In genomic region chr2:137686735-137687134, GRCm38 (mm10) we compare ENCODE assay signal across 22 mouse cellular contexts.
A peak's percentile ranks its signal among the peaks of the same experiment; 100 is the strongest.
DNase-seq lines count a peak whose midpoint lies in the region; ATAC-seq and TF ChIP-seq lines count a peak whose summit lies in the region.
"Had no signal": no experiment of that assay in that cellular context is flagged by ENCODE, and none has a peak within 500 bp of the region (broad histone marks: within the 10 kb centered on the region; RNA-seq: fewer than 3 reads in every experiment).

No protein-coding gene starts in this region.

- H3K9me3 ChIP-seq in heart, embryonic 10.5 days, result 0 out of 2 replicates have a peak, but pooled peaks cover 2% of the 10 kb centered on the region
- H3K9me3 ChIP-seq in kidney, embryonic 16.5 days (ENCODE audit: low read length), result peaks cover 8% of the 10 kb centered on the region; the same call in 1 of the 2 replicates
- H3K9me3 ChIP-seq in embryonic facial prominence, embryonic 11.5 days (replicated peaks; ENCODE audit: control insufficient read depth, low read length), result no peaks in the 10 kb centered on the region
- H3K9me3 ChIP-seq: forebrain, embryonic 13.5 days; liver, embryonic 13.5 days; midbrain, embryonic 12.5 days had no signal

- ATAC-seq in kidney, embryonic 16.5 days (ENCODE audit: low FRiP score, low TSS enrichment), result peak; percentile 63; the same call in 1 of the 2 replicates
- ATAC-seq in embryonic facial prominence, embryonic 11.5 days (replicated peaks; ENCODE audit: insufficient number of reproducible peaks, low FRiP score, low TSS enrichment, low read depth), result 0 out of 2 replicates have a peak, but pooled peaks have one; percentile 18
- no peak for ATAC-seq in megakaryocyte, adult 5-6 weeks (ENCODE audit: poor library complexity, severe bottlenecking)
- ATAC-seq: forebrain, embryonic 13.5 days; intestine, postnatal 0 days had no signal

- H3K9ac ChIP-seq in kidney, embryonic 16.5 days (replicated peaks; ENCODE audit: low read length), result no peak overlapping the region
- no peak overlapping the region for H3K9ac ChIP-seq in embryonic facial prominence, embryonic 11.5 days (replicated peaks; ENCODE audit: low read length)
- H3K9ac ChIP-seq: forebrain, embryonic 13.5 days; liver, embryonic 13.5 days; midbrain, embryonic 12.5 days had no signal

- no peaks in the 10 kb centered on the region for H3K27me3 ChIP-seq in heart, embryonic 10.5 days (ENCODE audit: insufficient read depth, poor library complexity, severe bottlenecking)
- no peaks in the 10 kb centered on the region for H3K27me3 ChIP-seq in kidney, embryonic 16.5 days (ENCODE audit: insufficient read depth, low read length)
- no peaks in the 10 kb centered on the region for H3K27me3 ChIP-seq in C2C12 (ENCODE audit: control insufficient read depth, insufficient read depth, insufficient read length)
- no peaks in the 10 kb centered on the region for H3K27me3 ChIP-seq in embryonic facial prominence, embryonic 11.5 days (ENCODE audit: control insufficient read depth, insufficient read depth, low read length)
- H3K27me3 ChIP-seq: liver, embryonic 13.5 days; midbrain, embryonic 12.5 days had no signal

- no peak overlapping the region for H3ac ChIP-seq in C2C12 (ENCODE audit: control insufficient read depth, insufficient read length, low read depth)

- 52% methylated on average over 4 of the region's 4 CpGs for WGBS in heart, embryonic 10.5 days
- WGBS in kidney, embryonic 16.5 days, result 64% methylated on average over 4 of the region's 4 CpGs
- WGBS in embryonic facial prominence, embryonic 11.5 days, result 57% methylated on average over 4 of the region's 4 CpGs

- no peak overlapping the region for H3K4me2 ChIP-seq in kidney, embryonic 16.5 days (replicated peaks; ENCODE audit: low read depth, low read length)
- no peak overlapping the region for H3K4me2 ChIP-seq in embryonic facial prominence, embryonic 11.5 days (ENCODE audit: low read depth, low read length)
- H3K4me2 ChIP-seq: forebrain, embryonic 13.5 days; liver, embryonic 13.5 days; midbrain, embryonic 12.5 days had no signal

- no peaks in the 10 kb centered on the region for H3K79me2 ChIP-seq in C2C12 (ENCODE audit: control insufficient read depth, insufficient read depth)

- no peak overlapping the region for H3K4me3 ChIP-seq in heart, embryonic 10.5 days
- no peak overlapping the region for H3K4me3 ChIP-seq in kidney, embryonic 16.5 days (ENCODE audit: low read length)
- H3K4me3 ChIP-seq in C2C12 (ENCODE audit: insufficient read depth, poor library complexity, severe bottlenecking), result no peak overlapping the region
- H3K4me3 ChIP-seq in embryonic facial prominence, embryonic 11.5 days (ENCODE audit: low read depth, low read length), result no peak overlapping the region
- H3K4me3 ChIP-seq: forebrain, embryonic 13.5 days; liver, embryonic 13.5 days; midbrain, embryonic 12.5 days had no signal

- peaks cover 30% of the 10 kb centered on the region for H3K4me1 ChIP-seq in heart, embryonic 10.5 days
- H3K4me1 ChIP-seq in kidney, embryonic 16.5 days (ENCODE audit: insufficient read depth, low read length), result no peaks in the 10 kb centered on the region
- no peaks in the 10 kb centered on the region for H3K4me1 ChIP-seq in embryonic facial prominence, embryonic 11.5 days (ENCODE audit: control insufficient read depth, insufficient read depth, low read length)
- H3K4me1 ChIP-seq: liver, embryonic 13.5 days; midbrain, embryonic 12.5 days had no signal

- no peaks in the 10 kb centered on the region for H3K36me3 ChIP-seq in heart, embryonic 10.5 days
- no peaks in the 10 kb centered on the region for H3K36me3 ChIP-seq in kidney, embryonic 16.5 days (ENCODE audit: insufficient read depth, low read length)
- no peaks in the 10 kb centered on the region for H3K36me3 ChIP-seq in C2C12 (ENCODE audit: control insufficient read depth, insufficient read depth)
- no peaks in the 10 kb centered on the region for H3K36me3 ChIP-seq in embryonic facial prominence, embryonic 11.5 days (replicated peaks; ENCODE audit: control insufficient read depth, insufficient read depth, low read depth, low read length)
- H3K36me3 ChIP-seq: liver, embryonic 13.5 days; midbrain, embryonic 12.5 days had no signal

- DNase-seq in heart, embryonic 10.5 days (ENCODE audit: low spot score), result no peak
- DNase-seq in heart, adult 18-20 months, result no peak
- DNase-seq in kidney, postnatal 4 days, result no peak
- DNase-seq in embryonic facial prominence, embryonic 11.5 days (ENCODE audit: low spot score), result no peak
- DNase-seq in gastrocnemius, adult 18-20 months (ENCODE audit: low spot score), result no peak
- DNase-seq: adrenal gland, postnatal 10 days; B cell, adult 2 months; cerebellum, adult 9-10 months; gastrocnemius, postnatal 10 days; heart, postnatal 36 days; liver, embryonic 13.5 days; lung, adult 2 months; lung, postnatal 14 days; right cerebral cortex, postnatal 14 days; spleen, adult 18-20 months had no signal

- no peaks in the 10 kb centered on the region for H3K79me3 ChIP-seq in C2C12 (ENCODE audit: low read depth)

- no peak for TF ChIP-seq CTCF in C2C12 (IDR thresholded peaks at IDR 0.05; ENCODE audit: control insufficient read depth, insufficient read depth, insufficient read length)

- peak overlapping the region; percentile 70; the same call in 1 of the 2 replicates for H3K27ac ChIP-seq in heart, embryonic 10.5 days
- H3K27ac ChIP-seq in kidney, embryonic 16.5 days (ENCODE audit: low read length), result no peak overlapping the region
- no peak overlapping the region for H3K27ac ChIP-seq in embryonic facial prominence, embryonic 11.5 days (replicated peaks; ENCODE audit: low read depth, low read length)
- H3K27ac ChIP-seq: forebrain, embryonic 13.5 days; kidney, postnatal 0 days; liver, embryonic 13.5 days; midbrain, embryonic 12.5 days had no signal

TF ChIP-seq in C2C12, 6 proteins besides CTCF, POLR2A, EP300 and RAD21:
- TF ChIP-seq MYOD1 (IDR thresholded peaks at IDR 0.05; ENCODE audit: control insufficient read depth, insufficient read length, low read depth), result no peak
- TF ChIP-seq FOSL1 (IDR thresholded peaks at IDR 0.05; ENCODE audit: insufficient read depth, low read length, poor library complexity, severe bottlenecking), result peak; percentile 13
- no peak for TF ChIP-seq CEBPB (IDR thresholded peaks at IDR 0.05; ENCODE audit: low read depth)
- no peak for TF ChIP-seq MAX (IDR thresholded peaks at IDR 0.05)
